Mouse (Mus musculus) kidney, embryonic 15.5 days (tissue): ENCODE results near the gene Itga8. TPM values are rescaled to one million over a fixed set of nuclear protein-coding genes. Genes with fewer than 3 reads are reported as not detected.

Source experiments
- ATAC-seq: fragments of 200-750 bp; cut with Nextera tagmentation; replicated peaks from 2 replicates; pipeline ENCODE4 v1.8.0; 2017; ENCODE audit warnings: moderate TSS enrichment; ENCODE audit not compliant: low FRiP score
- H3K27ac ChIP-seq: fragments of 300-500 bp; sonication (generic); 2 replicates; pipeline ENCODE4 v1.5.1; 2015; ENCODE audit warnings: mild to moderate bottlenecking, inconsistent platforms
- H3K27me3 ChIP-seq: fragments of 300-500 bp; sonication (generic); 2 replicates; pipeline ENCODE4 v1.6.1; 2015; ENCODE audit warnings: inconsistent platforms
- H3K36me3 ChIP-seq: fragments of 300-500 bp; sonication (generic); 2 replicates; pipeline ENCODE4 v1.6.1; 2015; ENCODE audit warnings: inconsistent platforms
- H3K4me1 ChIP-seq: fragments of 300-500 bp; sonication (generic); 2 replicates; pipeline ENCODE4 v1.6.1; 2015; ENCODE audit warnings: inconsistent platforms
- H3K4me2 ChIP-seq: fragments of 300-500 bp; sonication (generic); 2 replicates; pipeline ENCODE4 v1.6.1; 2015; ENCODE audit warnings: moderate library complexity, mild to moderate bottlenecking, inconsistent platforms
- H3K4me3 ChIP-seq: fragments of 300-500 bp; sonication (generic); replicated peaks from 2 replicates; pipeline ENCODE4 v1.5.1; 2015; ENCODE audit warnings: mild to moderate bottlenecking, inconsistent platforms
- H3K9ac ChIP-seq: fragments of 300-500 bp; sonication (generic); 2 replicates; pipeline ENCODE4 v1.6.1; 2015; ENCODE audit warnings: mild to moderate bottlenecking, inconsistent platforms
- H3K9me3 ChIP-seq: fragments of 300-500 bp; sonication (generic); replicated peaks from 2 replicates; pipeline ENCODE4 v1.6.1; 2016; ENCODE audit warnings: inconsistent platforms
- WGBS: fragments of 180-500 bp; shearing (Covaris S2); methylation state at CpG from one replicate; pipeline ENCODE4 v1.1.7; 2015; ENCODE audit warnings: mixed read lengths; 5-methylcytosine and 5-hydroxymethylcytosine counted together
- polyA plus RNA-seq: library from polyadenylated mRNA; unstranded; fragments of >200 nt; fragmentation: Nextera tagmentation; extraction: Ambion mirVana; gene quantifications from 2 replicates; pipeline ENCODE4 v1.2.1, GENCODE M21; 2015

The Itga8 gene
- polyA plus RNA-seq, 1 experiment from 2014 or later: 39.8 TPM

DNA sequence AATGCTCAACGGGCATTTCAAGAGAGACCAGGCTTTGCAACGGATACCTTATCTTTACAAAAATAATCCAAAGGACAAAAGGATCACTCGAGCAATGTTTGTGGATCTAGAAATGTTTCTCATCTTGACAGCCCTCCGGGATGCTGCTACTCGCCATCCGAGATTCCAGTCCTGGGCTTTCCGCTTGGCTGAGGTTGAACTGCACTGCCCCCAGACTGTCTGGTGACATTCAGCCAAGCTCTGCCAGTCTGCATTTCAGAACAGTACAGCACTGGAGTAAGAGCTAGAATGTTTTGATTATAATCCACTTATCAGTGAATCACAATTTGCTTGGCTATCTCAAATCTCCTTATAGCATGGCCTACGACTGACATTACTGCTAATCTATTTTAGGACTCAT lies 8.3 kb downstream of the Itga8 start:
- Histone ChIP-seq H3K36me3 (no peaks in the 10 kb centered on the region), H3K27ac (no peak overlapping the region), H3K4me2 (no peak overlapping the region), H3K4me3 (no peak overlapping the region), H3K9ac (no peak overlapping the region), H3K4me1 (peaks cover 17% of the 10 kb centered on the region), H3K27me3 (no peaks in the 10 kb centered on the region), H3K9me3 (no peaks in the 10 kb centered on the region)
- ATAC-seq: peak; percentile 71
- WGBS: 42% methylated on average over 8 of the region's 8 CpGs

DNA sequence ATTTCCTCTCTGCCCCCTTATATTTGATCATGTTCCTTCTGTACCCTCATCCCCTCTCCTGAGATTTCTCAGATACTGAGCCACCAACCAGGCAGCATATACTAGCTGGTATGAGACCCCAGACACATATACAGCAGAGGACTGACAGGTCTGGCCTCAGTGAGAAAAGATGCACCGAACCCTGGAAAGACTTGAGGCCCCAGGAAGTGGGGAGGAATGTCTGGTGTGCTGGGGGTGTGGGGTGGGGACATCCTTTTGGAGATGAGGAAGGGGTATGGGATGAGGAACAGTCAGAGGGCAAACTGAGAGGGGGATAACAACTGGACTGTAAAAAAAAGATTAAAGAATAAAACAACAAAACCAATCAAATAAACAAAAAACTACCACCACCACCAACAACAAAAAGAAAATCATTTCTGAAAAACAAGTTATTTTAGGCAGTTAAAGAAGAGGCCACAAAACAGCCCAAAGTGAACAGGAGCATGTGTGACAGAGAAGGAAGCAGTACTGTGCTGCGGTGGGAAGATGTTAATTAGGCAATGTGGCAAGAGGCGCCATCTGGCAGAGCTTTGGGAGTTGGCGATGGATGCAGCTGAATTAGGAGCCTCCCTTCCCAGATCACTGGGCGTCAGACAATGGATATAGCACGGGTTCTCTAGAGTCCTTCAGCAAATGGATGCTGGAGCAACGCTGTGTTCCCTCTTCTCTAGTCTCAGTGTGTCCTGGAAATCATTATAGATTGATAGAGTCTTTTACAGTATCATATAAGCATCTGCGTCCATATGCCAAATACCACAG lies 9.5 kb downstream of the Itga8 start:
- ATAC-seq: no peak
- H3K4me2 ChIP-seq: no peak overlapping the region

DNA sequence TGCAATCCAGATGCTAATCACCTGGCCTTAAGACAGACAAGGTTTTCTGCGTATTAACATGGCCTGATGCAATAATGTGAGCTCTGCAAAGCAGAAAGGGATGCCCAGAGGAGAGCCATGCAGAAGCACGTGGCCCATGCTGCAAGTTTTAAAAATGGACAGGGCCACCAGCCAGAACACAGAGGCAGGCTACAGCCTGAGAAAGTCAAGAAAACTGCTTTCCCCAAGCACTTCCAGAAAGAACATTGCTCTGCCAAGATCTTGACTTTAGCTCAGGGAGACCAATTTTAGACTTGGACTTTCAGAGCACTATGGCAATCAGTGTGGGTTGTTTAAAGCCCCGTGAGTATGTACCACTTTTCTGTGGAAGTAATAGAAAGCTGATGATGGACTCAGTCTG lies 11.5 kb downstream of the Itga8 start:
- H3K36me3 ChIP-seq: peaks cover 6% of the 10 kb centered on the region; the same call in 1 of the 2 replicates

More for the DNA sequence above, 9.5 kb downstream of the Itga8 start:
- WGBS: 55% methylated on average over 8 of the region's 8 CpGs
- Histone ChIP-seq H3K27ac (no peak overlapping the region), H3K4me1 (peaks cover 19% of the 10 kb centered on the region), H3K4me3 (no peak overlapping the region), H3K9ac (no peak overlapping the region), H3K27me3 (no peaks in the 10 kb centered on the region), H3K9me3 (no peaks in the 10 kb centered on the region), H3K36me3 (peaks cover 4% of the 10 kb centered on the region; the same call in 1 of the 2 replicates)

DNA sequence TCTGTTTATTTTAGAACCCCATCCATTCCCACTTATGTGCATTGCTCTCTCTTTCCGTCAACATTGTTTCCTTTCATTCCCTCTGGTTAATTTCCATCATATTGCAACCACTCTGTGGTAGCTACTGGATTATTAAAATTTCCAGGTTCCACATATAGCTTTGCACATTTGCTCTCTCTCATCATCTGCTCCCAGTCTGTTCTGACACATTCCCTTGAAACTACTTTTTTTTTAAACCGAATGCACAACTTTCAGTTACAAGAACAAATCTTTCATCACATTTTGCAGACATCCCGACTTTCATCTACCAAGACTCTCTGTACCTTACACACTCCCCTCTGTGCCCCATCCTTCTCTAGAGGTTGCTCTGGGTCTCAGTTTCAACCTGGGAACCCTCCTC lies 13.9 kb downstream of the Itga8 start:
- WGBS: 89% methylated on average over 3 of the region's 3 CpGs
- Histone ChIP-seq H3K4me2 (no peak overlapping the region), H3K4me1 (0 out of 2 replicates have a peak, but pooled peaks cover 5% of the 10 kb centered on the region), H3K27ac (no peak overlapping the region), H3K9me3 (no peaks in the 10 kb centered on the region), H3K27me3 (no peaks in the 10 kb centered on the region), H3K4me3 (no peak overlapping the region), H3K36me3 (peaks cover 9% of the 10 kb centered on the region; the same call in 1 of the 2 replicates), H3K9ac (no peak overlapping the region)
- no peak for ATAC-seq

More for the DNA sequence above, 11.5 kb downstream of the Itga8 start:
- H3K4me2 ChIP-seq: no peak overlapping the region
- WGBS: 91% methylated on average over 3 of the region's 3 CpGs
- no peak overlapping the region for H3K27ac ChIP-seq
- H3K27me3 ChIP-seq: no peaks in the 10 kb centered on the region
- peaks cover 19% of the 10 kb centered on the region for H3K4me1 ChIP-seq
- no peak overlapping the region for H3K4me3 ChIP-seq
- ATAC-seq: no peak
- H3K9ac ChIP-seq: no peak overlapping the region
- H3K9me3 ChIP-seq: no peaks in the 10 kb centered on the region

DNA sequence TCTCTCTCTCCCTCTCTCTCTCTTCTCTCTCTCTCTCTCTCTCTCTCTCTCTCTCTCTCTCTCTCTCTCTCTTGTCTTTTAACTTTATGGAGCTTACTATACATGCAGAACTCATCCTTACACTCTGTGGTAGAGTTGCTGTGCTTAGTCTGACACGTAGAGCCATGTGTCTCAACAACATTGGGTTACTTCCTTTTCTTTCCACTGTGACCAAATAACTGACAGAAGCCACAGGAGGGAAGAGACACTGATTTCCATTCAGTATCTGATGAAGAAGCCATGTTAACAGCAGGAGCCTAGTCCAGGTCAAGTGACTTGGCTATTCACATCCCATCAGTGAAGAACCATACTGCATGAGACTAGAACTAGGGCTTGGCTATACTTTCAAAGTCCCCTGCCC lies 21.1 kb downstream of the Itga8 start:
- H3K27me3 ChIP-seq: no peaks in the 10 kb centered on the region
- no peak overlapping the region for H3K4me2 ChIP-seq
- H3K36me3 ChIP-seq: 0 out of 2 replicates have a peak, but pooled peaks cover 3% of the 10 kb centered on the region
- no peak overlapping the region for H3K4me3 ChIP-seq
- H3K4me1 ChIP-seq: no peaks in the 10 kb centered on the region
- no peaks in the 10 kb centered on the region for H3K9me3 ChIP-seq
- no peak for ATAC-seq
- no peak overlapping the region for H3K27ac ChIP-seq
- H3K9ac ChIP-seq: no peak overlapping the region
- WGBS: 83% methylated on average over 1 of the region's 1 CpGs

DNA sequence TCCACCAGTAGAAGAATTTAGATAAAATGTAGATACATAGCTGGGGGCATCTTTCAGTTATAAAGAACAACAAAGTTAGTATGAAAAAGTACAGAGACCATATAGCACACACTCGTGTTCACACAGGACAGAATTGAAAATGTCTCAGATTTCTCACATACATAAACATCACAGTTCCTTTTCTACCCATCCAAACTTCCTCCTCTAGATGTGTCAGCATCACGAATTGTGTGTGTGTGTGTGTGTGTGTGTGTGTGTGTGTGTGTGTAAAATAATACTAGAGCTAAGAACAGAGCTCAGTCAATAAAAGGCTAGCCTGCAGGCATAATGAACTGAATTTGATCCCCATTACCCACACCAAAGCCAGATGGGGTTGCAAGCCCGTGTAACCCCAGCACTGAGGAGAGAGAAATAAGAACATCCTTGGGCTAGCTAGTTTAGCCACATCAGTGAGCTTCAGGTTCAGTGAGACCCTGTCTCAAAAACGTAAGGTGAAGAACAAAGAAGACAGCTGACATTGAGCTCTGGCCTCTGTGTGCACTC lies 22.6 kb downstream of the Itga8 start:
- 39% methylated on average over 4 of the region's 4 CpGs for WGBS
- H3K9me3 ChIP-seq: no peaks in the 10 kb centered on the region
- H3K4me3 ChIP-seq: no peak overlapping the region
- H3K9ac ChIP-seq: no peak overlapping the region
- H3K27ac ChIP-seq: no peak overlapping the region
- no peaks in the 10 kb centered on the region for H3K4me1 ChIP-seq
- H3K4me2 ChIP-seq: no peak overlapping the region
- ATAC-seq: no peak
- no peaks in the 10 kb centered on the region for H3K27me3 ChIP-seq
- H3K36me3 ChIP-seq: no peaks in the 10 kb centered on the region

DNA sequence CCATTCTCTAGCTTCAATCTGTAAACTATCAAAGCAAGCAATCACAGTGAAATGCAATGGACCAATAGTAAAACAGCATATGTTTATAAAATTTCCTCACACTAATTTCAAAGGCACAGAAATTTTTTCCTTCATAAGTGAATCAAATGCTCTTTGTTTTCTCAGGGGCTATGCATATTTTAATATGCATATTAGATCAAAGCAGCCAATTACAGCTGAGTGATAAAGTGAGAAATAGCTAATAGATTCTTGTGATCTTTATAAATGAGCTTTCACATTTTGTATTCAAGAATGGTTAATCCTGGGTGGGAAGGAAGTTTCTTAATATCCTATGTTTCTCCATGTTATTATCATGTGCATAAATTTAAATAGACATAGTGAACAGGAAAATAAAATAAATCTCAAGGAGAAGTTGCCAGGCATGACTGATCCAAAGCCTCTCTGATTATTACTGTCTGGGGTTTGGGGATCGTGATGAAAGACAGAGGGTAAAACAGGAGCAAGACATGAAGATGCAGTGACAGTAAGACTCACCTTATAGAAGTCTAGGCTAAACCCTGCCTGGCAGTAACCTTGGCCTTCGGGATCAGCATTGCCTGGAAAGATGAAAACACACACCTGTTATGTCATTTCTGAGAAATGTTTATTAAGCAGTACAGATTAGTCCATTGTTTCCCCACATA lies 44.9 kb downstream of the Itga8 start:
- H3K27me3 ChIP-seq: no peaks in the 10 kb centered on the region
- no peaks in the 10 kb centered on the region for H3K4me1 ChIP-seq
- H3K4me2 ChIP-seq: no peak overlapping the region
- H3K9ac ChIP-seq: no peak overlapping the region
- peaks cover 28% of the 10 kb centered on the region for H3K36me3 ChIP-seq
- H3K9me3 ChIP-seq: no peaks in the 10 kb centered on the region
- no peak overlapping the region for H3K27ac ChIP-seq
- no peak overlapping the region for H3K4me3 ChIP-seq
- 79% methylated on average over 2 of the region's 2 CpGs for WGBS
- no peak for ATAC-seq

DNA sequence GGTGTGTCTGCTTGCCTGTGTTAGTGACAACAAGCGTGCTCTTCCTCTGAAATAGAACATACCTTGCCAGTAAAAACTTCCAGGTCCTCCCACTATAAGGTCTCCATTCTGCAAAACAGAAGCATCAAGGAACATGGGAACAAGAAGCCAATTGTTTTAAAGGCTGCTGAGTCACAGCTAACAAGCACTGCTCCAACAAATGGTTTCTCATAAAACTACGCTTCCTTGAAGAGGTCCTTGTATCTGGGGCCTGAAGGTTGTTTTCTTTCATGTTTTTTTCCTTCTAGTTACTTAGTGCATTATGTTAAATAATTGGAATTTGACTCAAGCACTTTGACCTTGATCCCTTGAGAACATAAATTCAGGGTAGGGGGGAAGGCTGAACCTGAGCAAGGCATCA lies 45.8 kb downstream of the Itga8 start:
- Histone ChIP-seq H3K36me3 (peaks cover 23% of the 10 kb centered on the region), H3K4me1 (no peaks in the 10 kb centered on the region), H3K4me3 (no peak overlapping the region), H3K4me2 (no peak overlapping the region), H3K9ac (no peak overlapping the region), H3K9me3 (no peaks in the 10 kb centered on the region), H3K27ac (no peak overlapping the region), H3K27me3 (no peaks in the 10 kb centered on the region)
- no peak for ATAC-seq
- WGBS: 69% methylated on average over 2 of the region's 2 CpGs

DNA sequence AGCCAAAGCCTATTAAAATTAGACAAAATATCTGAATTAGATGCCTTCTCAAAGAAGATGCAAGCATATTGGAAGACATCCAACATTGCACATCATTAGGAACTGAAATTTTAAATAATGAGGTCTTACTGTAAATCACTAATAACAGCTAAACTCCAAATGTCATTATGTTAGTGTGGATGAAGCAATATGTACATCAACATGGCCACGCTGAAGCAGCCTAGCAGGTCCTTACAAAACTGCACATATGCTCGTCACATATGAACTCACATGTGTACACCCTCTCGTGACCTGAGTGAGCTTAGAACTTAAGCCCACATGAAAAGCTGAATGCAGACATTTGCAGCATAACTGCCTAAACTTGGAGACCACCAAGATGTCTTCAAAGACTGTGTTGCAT lies 66.4 kb downstream of the Itga8 start:
- Histone ChIP-seq H3K9ac (no peak overlapping the region), H3K36me3 (0 out of 2 replicates have a peak, but pooled peaks cover 9% of the 10 kb centered on the region), H3K27me3 (no peaks in the 10 kb centered on the region), H3K27ac (no peak overlapping the region), H3K4me1 (no peaks in the 10 kb centered on the region), H3K4me2 (no peak overlapping the region), H3K9me3 (no peaks in the 10 kb centered on the region), H3K4me3 (no peak overlapping the region)
- no peak for ATAC-seq
- 93% methylated on average over 3 of the region's 3 CpGs for WGBS

DNA sequence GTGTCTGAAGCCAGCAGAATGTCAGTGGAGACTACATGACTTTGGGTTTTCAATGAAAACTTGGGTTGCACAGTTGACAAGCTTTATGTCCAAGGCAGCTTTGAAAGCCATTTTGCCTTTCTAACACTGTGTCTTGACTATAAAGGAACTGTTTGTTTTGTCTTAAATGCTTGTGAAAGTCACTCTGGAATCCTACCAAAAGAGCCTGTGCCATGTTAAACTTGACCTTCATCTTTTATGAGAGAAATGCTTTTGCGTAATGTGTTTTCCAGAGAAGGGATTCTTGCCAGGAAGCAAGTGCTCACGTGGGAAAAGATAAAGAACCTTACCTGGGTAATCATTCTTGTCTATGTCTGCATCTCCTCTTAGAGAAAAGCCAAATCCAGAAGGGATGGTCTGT lies 72.0 kb downstream of the Itga8 start:
- 89% methylated on average over 2 of the region's 2 CpGs for WGBS
- no peak for ATAC-seq

DNA sequence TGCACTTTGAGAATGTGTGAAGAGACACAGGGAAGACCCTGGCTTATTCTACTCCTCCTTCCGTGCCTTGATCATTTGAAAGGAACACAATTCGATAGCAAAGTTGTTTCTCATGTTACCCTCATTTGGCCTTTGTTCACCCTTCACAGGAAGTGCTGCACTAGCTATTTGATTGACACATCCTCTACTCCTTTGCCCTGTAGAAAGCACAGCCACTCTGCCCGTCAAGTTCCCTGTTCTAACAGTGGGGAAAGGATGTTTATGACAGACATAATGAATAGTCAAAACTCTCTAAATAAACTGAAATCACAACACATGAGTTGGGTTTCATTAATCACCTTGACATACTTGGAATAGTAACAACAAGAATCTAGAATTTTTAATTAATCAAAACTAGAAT lies 73.4 kb downstream of the Itga8 start:
- Histone ChIP-seq H3K4me1 (no peaks in the 10 kb centered on the region), H3K27me3 (no peaks in the 10 kb centered on the region), H3K27ac (no peak overlapping the region), H3K9me3 (no peaks in the 10 kb centered on the region), H3K4me2 (no peak overlapping the region), H3K36me3 (peaks cover 20% of the 10 kb centered on the region; the same call in 1 of the 2 replicates), H3K4me3 (no peak overlapping the region), H3K9ac (no peak overlapping the region)
- WGBS: 26% methylated on average over 3 of the region's 3 CpGs
- ATAC-seq: no peak; the same call in 1 of the 2 replicates

More for the DNA sequence above, 72.0 kb downstream of the Itga8 start:
- no peaks in the 10 kb centered on the region for H3K9me3 ChIP-seq
- peaks cover 17% of the 10 kb centered on the region; the same call in 1 of the 2 replicates for H3K36me3 ChIP-seq
- no peak overlapping the region for H3K27ac ChIP-seq
- no peak overlapping the region for H3K4me2 ChIP-seq
- no peaks in the 10 kb centered on the region for H3K4me1 ChIP-seq
- H3K27me3 ChIP-seq: no peaks in the 10 kb centered on the region
- H3K4me3 ChIP-seq: no peak overlapping the region
- no peak overlapping the region for H3K9ac ChIP-seq

DNA sequence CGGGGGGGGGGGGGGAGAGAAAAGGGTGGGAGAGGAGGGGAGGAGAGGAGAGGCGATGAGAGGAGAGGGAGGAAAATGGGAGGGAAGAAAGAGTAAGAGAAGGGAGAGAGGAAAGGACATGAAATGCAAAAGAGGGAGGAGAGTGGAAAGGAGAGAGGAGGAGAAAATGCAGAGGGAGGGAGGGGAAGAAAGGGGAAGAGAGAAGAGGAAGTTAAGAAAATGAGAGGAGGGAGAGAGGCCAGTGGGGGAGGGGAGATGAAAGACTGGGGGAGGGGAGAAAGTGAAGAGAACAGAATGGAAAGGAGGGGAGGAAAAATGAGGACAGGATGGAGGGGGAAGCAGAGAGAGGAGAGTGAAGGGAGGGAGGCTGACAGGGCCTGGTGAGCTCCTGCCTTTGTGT lies 74.5 kb downstream of the Itga8 start:
- no peak overlapping the region for H3K27ac ChIP-seq
- no peaks in the 10 kb centered on the region for H3K9me3 ChIP-seq
- ATAC-seq: no peak
- 39% methylated on average over 2 of the region's 2 CpGs for WGBS
- no peaks in the 10 kb centered on the region for H3K27me3 ChIP-seq
- H3K4me1 ChIP-seq: peaks cover 3% of the 10 kb centered on the region; the same call in 1 of the 2 replicates
- peaks cover 20% of the 10 kb centered on the region; the same call in 1 of the 2 replicates for H3K36me3 ChIP-seq
- H3K4me3 ChIP-seq: no peak overlapping the region
- no peak overlapping the region for H3K9ac ChIP-seq
- no peak overlapping the region for H3K4me2 ChIP-seq
